Mouse (Mus musculus) bone marrow, adult 2 months (tissue): ENCODE results near the gene Bud31.

Source experiments
- CTCF ChIP-seq: fragments of 200-500 bp; IDR thresholded peaks from 2 replicates; pipeline ENCODE4 v1.5.1; 2011; ENCODE audit warnings: low read length, control low read depth; ENCODE audit not compliant: control insufficient read depth, insufficient read depth
- POLR2A ChIP-seq: fragments of 200-500 bp; IDR thresholded peaks from 2 replicates; pipeline ENCODE4 v1.6.1; 2011; ENCODE audit warnings: low read depth, mild to moderate bottlenecking, control low read depth, low read length, borderline replicate concordance; ENCODE audit not compliant: control insufficient read depth

DNA sequence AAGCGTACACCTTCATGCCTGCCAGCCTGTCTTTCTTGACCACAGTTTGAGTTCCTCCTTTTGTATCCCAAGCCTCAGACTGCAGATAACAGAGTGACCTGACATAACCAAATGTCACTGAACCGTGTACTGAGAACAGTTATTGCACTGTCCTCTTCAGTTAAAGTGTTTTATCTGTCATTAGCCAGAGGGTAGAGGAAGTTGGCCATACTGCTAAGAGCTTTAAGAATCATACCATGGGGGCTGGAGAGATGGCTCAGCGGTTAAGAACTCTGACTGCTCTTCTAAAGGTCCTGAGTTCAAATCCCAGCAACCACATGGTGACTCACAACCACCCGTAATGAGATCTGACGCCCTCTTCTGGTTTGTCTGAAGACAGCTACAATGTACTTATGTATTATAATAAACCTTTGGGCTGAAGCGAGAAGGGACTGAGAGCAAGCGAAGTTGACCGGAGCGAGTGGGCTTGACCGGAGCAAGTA is 41.8 kb upstream of the Bud31 start:
- TF ChIP-seq CTCF (no peak), POLR2A (no peak)
